Mouse (Mus musculus): ENCODE data around the gene Map4.

Map4 gene

DNA sequence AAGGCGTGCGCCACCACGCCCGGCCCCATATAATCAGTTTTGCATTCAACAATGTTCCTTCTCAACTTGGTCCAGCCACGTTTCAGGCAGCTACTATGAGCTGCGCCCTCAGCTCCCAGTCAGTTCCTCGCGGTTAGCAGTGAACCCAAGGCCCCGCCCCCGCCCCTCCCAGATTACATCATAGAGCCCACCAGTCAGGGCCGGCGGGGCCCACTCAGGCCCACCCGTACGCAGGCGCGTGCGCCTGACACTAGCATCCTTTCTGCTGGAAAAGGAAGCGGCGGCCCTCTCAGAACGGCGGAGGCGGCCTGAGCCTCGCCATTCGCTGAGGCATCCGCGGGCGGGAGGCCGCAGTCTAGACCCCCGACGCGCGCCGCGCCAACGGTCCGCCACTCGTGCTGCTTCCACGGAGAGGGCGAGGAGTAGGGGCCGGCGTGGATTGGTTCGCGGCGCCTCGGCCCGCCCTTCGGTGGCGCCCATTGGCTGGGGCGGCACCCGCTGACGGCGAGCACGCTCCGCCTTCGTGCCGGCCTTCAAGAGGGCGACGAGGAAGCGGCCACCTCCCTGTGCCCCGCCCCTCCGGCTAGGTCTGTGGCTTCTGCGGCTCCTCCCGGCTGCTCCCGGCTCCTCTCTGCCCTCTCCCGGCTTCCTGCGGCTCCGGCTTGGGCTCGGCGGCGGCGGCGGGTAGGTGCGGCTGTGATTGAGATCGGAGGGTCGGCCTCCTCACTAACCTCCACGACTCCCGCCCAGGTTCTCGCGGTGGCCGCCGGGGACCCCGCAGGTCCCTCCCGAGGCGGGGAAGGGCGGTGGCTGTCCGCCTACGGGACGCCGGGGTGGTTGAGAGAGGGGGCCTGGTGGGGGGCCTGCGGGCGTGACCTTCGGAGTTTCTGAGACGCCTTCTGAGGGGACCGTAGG lies at the start of gene Map4:
Map4 (plus strand) TSS at position 204 of the 915 bp plus-strand sequence.
- DNase-seq, result peak; percentile 97

DNA sequence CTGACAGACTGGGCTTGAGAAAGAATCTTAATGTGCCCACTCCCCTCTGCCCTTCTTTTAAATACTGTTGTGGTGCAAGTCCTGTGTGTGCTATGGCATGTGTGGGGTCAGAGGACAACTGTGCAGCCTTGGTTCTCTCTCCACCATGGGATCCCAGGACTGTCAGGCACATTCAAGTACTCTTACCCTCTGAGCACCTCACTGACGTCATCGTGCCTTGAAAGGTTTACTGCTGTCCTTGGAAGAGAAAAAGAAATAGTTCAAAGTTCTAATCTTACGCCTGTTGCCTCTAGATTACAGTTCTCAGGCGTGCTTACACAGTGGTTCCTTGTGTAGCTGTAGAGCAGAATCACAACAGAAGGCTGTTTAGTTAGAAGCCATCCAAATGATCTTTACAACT lies 45.0 kb upstream of the Map4 start:
- no peak for DNase-seq

DNA sequence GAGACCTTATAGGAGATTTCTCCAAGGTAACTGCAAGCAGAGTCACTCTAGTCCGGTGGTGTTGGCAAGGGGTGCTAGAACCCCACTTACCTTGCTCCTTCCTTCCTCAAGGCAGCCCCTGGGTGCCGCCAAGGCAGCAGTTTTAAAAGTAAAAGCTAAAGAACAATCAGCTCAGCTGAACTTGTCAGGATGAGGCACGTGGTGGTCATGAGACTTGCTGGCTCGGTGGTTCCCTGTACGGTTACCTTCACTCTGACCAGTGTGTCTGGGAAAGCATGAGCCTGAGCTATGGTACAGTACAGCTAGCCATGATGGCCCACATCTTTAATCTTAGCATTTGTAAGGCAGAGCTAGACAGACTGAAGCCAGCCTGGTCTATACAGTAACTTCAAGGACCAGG lies 43.9 kb upstream of the Map4 start:
- DNase-seq, result no peak

GRCm38 (mm10) chr9:109891501-109891900 lies 39.8 kb upstream of the Map4 start:
- DNase-seq, result no peak

GRCm38 (mm10) chr9:109892651-109893250 lies 38.5 kb upstream of the Map4 start:
- peak; percentile 77 for DNase-seq

DNA sequence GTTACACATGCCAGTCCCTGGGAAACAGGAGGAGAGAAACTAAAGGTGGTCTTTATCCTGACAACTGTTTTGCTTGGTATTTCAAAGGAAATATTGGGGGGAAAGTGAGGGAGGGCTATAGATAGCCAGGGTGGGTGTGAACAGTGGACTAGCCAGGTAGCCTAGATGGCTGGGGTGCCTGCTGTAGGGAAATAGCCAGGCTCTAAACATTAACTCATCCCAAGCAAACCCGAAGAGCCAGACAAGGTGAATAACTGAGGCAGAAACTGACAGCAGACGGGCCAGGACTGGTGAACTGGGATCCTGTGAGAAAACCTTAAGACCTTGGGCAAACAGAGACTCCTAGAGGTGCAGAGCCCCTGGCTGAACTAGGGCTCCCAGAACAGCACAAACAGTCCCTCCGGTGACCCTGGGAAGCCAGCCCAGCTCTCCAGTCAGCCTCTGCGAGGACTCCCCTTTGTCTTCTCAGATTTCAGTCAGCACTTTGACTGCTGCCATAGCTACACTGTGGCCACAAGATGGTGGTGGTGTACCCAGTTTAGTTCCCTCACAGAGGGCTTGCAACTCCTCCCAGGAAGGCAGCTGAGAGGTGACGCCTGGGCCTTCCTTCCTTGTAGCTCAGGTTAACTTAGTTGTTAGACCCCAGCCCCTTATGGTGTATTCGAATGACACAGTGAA lies 36.7 kb upstream of the Map4 start:
- DNase-seq, result peak; percentile 70

DNA sequence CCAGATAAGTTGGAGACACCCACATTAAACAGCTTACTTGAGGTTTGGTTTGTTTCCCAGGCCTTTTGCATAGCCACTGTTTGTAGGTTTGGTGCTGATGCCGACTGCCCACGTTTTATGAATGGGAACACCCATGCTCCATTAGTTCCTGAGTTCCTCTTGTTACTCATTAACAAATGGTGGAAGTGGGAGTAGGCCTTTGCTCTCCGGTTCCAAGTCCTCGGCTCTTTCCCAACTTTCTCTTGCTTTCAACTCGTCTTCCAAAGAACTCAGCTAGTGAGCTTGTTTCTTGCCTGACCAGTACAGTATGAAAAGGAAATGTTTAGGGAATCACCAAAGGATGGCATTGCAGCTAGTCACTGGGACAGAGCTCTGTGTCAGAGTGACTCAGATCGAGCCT lies 35.7 kb upstream of the Map4 start:
- no peak for DNase-seq

GRCm38 (mm10) chr9:109896253-109897150 lies 34.8 kb upstream of the Map4 start:
- DNase-seq, result no peak

GRCm38 (mm10) chr9:109898027-109898426 lies 33.2 kb upstream of the Map4 start:
- DNase-seq, result no peak

DNA sequence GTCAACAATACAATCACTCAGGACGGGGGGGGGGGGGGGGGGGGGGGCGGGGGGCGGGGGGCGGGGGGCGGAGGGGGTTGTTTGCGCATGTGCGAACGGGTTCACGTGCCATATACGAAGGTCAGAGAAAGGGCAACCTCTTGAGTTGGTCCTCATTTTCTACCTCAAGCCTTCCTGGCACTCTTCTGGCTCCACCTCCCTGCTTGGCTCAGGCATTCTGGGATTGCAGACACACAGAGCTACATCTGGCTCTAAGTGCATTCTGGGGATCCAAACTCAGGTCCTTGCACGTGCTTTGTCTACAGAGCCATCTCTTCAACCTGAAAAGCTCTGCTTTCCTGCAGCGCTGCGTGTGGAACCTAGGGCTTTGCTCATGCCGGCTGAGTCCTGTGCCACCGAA lies 31.9 kb upstream of the Map4 start:
- no peak for DNase-seq

GRCm38 (mm10) chr9:109899774-109900173 lies 31.5 kb upstream of the Map4 start:
- no peak for DNase-seq

DNA sequence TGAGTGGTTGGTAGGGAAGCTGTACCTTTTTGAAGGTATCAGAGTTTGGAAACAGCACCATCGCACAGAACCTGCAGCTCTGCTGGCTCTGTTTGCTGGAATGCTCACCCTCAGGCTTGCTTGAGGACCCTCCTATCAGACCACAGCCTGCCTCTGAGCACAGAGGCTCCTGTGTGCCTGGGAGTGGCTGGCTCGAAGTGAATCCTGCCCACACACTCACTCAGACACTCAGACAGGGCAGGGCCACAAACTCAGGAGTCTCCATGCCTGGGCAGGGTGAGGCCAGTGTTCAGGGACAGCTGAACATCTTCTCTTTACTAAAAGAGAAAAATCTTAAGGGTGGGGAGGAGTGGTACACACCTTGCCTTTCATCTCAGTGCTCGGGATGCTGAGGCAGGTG lies 30.7 kb upstream of the Map4 start:
- no peak for DNase-seq

- DNase-seq, result no peak
Observed at GRCm38 (mm10) chr9:109902246-109902645, 29.0 kb upstream of the Map4 start.

GRCm38 (mm10) chr9:109902740-109903139 lies 28.5 kb upstream of the Map4 start:
- DNase-seq, result no peak

DNA sequence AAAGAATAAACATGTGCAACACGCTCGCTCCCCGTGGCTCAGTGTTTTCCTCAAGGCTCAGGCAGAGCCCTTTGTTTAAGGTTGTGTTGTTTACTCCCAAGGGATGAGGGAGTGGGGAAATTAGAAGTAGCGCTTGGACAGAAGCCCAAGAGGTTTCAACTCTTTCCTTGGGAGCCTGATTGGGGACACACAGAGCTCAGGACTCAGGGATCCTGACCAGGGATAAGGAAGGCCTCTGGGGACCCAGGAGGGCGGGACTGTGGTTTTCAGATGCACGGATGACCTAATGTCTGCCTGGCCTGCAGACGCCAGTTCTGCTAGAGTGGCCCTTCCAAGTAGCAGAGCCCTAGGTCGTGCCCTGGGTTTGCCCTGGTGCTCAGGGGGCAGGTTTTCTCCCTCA lies 24.0 kb upstream of the Map4 start:
- DNase-seq, result no peak

DNA sequence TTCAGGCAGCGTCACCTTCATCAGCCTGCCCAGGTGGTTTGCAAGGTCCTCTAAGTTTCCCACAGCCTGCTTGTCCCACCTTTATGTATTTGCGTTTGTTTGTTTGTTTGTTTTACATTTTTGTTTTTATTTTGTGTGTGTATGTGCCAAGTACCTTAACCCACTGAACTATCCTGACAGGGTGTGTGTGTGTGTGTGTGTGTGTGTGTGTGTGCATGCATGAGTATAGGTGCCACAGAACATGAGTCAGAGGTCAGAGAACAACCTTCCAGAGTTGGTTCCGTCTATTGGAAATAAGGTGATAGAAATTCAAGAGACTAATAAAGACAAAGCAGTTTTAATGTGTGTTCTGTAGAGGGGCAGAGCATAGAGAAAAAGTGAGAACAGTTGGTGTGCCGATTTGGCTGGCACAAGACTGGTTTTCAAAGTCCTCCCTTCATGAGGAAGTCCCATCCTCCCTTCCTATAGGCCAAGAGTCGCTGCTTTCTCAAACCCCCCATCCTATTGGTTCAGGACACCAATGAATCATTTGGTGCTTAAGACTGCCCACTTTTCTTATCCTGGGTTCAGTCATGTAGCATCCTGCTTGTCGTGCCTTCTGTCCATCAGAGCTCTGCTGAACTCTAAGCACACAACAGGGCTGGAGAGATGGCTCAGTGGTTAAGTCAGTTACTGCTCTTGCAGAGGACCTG lies 23.3 kb upstream of the Map4 start:
- no peak for DNase-seq

DNA sequence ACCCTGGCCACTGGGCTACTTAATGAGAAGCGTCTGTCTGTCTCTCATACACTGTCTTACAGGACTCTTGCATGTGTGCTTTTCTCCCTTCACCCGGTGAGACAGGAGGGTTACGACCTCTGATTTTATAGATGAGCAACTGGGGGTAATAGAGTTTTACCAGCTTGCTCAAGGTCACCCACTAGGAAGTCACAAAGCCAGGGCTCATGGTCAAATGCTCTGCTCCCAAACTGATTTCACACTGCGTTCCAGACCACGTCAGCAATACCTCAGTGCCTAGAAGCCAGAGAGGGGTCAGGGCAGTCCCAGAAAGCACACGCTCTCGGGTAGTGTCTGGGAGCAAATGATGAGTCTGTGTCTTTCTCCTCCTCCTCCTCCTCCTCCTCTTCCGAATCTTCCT lies 22.2 kb upstream of the Map4 start:
- DNase-seq, result no peak

- no peak for DNase-seq
Observed at GRCm38 (mm10) chr9:109909926-109910325, 21.3 kb upstream of the Map4 start.

DNA sequence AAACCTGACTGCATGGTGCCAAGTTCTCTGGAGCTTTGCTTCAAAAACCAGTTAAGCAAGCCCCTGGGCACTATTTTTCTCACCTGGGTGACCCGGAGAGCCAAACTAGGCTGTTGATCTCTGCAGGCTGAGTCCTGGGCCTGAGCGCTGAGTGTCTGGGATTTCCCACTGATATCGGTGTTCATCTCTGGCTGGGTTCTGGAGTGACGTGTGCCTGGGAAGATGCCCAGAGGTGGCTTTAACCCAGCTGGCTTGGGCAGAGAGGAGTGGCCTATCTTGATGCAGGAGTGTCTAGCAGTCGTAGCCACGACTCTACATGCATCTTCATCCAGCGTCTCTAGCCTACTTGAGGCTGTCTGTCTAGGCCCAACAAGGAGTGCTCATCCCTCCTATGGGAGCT lies 19.5 kb upstream of the Map4 start:
- no peak for DNase-seq

- no peak for DNase-seq
Observed at GRCm38 (mm10) chr9:109914269-109914926, 16.9 kb upstream of the Map4 start.

DNA sequence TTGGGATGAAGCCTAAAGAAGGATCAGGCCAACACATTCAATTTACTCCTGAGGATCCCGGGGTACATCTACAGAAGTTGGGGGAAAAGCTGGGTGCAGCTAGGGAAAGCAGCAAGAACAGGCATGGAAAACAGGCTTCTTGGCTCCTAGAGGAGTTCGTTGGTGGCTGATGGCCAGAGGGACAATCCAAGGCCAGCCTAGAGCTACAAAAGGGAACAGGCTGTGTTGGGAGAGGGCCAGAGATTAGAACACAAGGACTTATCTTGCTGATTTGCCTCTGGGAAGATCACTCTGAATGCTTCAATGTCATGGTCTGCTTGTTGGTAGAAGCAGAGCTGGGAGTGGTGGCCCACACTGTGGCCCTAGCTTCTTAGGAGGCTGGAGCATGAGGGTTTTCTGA lies 13.3 kb upstream of the Map4 start:
- DNase-seq, result no peak

GRCm38 (mm10) chr9:109929131-109929530 lies 2.1 kb upstream of the Map4 start:
- DNase-seq, result no peak

Measured in thymus, postnatal 14 days (tissue).